Mouse (Mus musculus): ENCODE measurements around the gene Ptpre.

DNA sequence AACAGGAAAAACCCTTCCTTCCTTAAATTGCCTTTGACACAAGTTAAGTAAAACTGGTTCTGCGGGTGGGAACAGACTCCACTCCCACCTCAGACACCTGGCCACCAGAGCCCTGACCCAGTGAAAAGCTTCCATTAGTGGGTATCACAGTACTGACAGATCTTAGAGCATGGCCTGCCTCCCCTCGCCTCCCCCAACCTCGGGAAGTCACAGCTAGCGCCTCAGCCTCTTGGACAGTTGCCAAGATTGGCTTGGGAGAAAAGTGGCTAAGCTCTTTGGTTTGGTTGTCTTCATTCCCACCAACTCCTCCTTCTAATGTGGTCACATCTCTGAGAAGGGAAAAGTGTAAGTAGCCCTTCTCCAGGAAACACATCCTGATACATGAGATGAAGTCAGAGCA is 13.3 kb upstream of the Ptpre start:
- TF ChIP-seq POLR2A (IDR thresholded peaks at IDR 0.05; ENCODE audit: extremely low read depth, insufficient read depth, low read length) (no peak), CTCF (IDR thresholded peaks at IDR 0.05; ENCODE audit: low read depth, low read length) (no peak)

Data from liver, adult 2 months (tissue).